Comparison of ENCODE assay signal across 9 mouse cellular contexts in the genomic region with DNA sequence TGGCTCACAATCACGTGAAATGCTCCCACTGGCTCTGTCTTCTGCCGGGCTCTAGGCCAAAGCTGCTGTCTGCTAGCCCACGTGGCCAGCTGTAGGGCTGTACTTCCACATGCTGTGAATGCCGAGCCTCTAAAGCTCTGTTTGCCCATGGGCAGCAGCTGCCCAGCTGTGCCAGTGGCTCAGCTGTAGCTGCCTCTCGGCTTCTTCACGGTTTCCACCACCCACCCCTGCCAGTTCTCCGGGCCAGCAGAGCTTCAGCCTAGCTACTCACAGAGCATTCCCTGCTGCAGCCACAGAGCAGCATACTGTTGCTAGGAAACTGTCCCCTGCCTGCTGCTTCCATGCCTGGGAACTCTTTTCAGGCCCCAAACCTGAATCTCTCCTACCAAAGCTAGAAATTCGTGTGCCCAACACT. TPM values are rescaled to one million over a fixed set of nuclear protein-coding genes. Genes with fewer than 3 reads are reported as not detected.
DNase-seq lines count a peak whose midpoint lies in the region; ATAC-seq lines count a peak whose summit lies in the region.
"Had no signal": no experiment of that assay in that cellular context is flagged by ENCODE, and none has a peak within 500 bp of the region (broad histone marks: within the 10 kb centered on the region; RNA-seq: fewer than 3 reads in every experiment).

No protein-coding gene starts in this region.

- H3K36me3 ChIP-seq in forebrain, embryonic 10.5 days (replicated peaks) = no peaks in the 10 kb centered on the region
- H3K36me3 ChIP-seq in heart, embryonic 13.5 days = no peaks in the 10 kb centered on the region

- H3K27me3 ChIP-seq in forebrain, embryonic 10.5 days (ENCODE audit: poor library complexity, severe bottlenecking) = no peaks in the 10 kb centered on the region; the same call in 1 of the 2 replicates
- H3K27me3 ChIP-seq in heart, embryonic 13.5 days (replicated peaks) = no peaks in the 10 kb centered on the region

- no peak for ATAC-seq in heart, embryonic 13.5 days (ENCODE audit: extremely low read depth, insufficient number of reproducible peaks, low FRiP score, low TSS enrichment)
- no peak for ATAC-seq in monocyte, adult 5-6 weeks (replicated peaks; ENCODE audit: insufficient number of reproducible peaks, low FRiP score, low TSS enrichment, poor library complexity, severe bottlenecking)

- whole genome bisulfite sequencing in forebrain, embryonic 10.5 days = 12% methylated on average over 8 of the region's 8 CpGs
- 13% methylated on average over 8 of the region's 8 CpGs for WGBS in heart, embryonic 13.5 days

- H3K4me3 ChIP-seq in forebrain, embryonic 10.5 days = peak overlapping the region; percentile 22; the same call in 1 of the 2 replicates
- no peak overlapping the region for H3K4me3 ChIP-seq in heart, embryonic 13.5 days

- H3K27ac ChIP-seq in forebrain, embryonic 10.5 days = peak overlapping the region; percentile 68
- H3K27ac ChIP-seq in heart, embryonic 13.5 days (replicated peaks) = no peak overlapping the region
- H3K27ac ChIP-seq: macrophage had no signal

- peak; percentile 22 to 28 for DNase-seq in adrenal gland, adult 18-20 months (ENCODE audit: low spot score in 2 of 2)
- DNase-seq in adrenal gland, postnatal 4 days (ENCODE audit: low spot score in 2 of 2) = no peak
- DNase-seq in forebrain, embryonic 10.5 days (ENCODE audit: extremely low spot score, low spot score) = peak; percentile 21
- DNase-seq in layer of hippocampus, adult 9-10 months (ENCODE audit: low spot score) = peak; percentile 40
- peak; percentile 61 for DNase-seq in lung, postnatal 36 days
- DNase-seq in right cerebral cortex, adult 18-20 months = peak; percentile 71

- peaks cover 9% of the 10 kb centered on the region for H3K4me1 ChIP-seq in forebrain, embryonic 10.5 days
- H3K4me1 ChIP-seq in heart, embryonic 13.5 days = peaks cover 10% of the 10 kb centered on the region

- H3K9me3 ChIP-seq in forebrain, embryonic 10.5 days = no peaks in the 10 kb centered on the region
- peaks cover 11% of the 10 kb centered on the region for H3K9me3 ChIP-seq in heart, embryonic 13.5 days

- H3K4me2 ChIP-seq in heart, embryonic 13.5 days = peak overlapping the region; percentile 55

- peak overlapping the region; percentile 48; the same call in 1 of the 2 replicates for H3K9ac ChIP-seq in heart, embryonic 13.5 days

RNA-seq across cellular contexts. Expression of a gene that starts 25.2 kb away (rescaled TPM):
- 10 to 100 TPM; 38.3 to 43.6 TPM for total RNA-seq in adrenal gland, adult 18-20 months (2021)
- total RNA-seq in adrenal gland, postnatal 4 days (2021) = 10 to 100 TPM; 74.9 to 76.9 TPM
- 9.3 and 11.9 TPM in 2 replicates for polyA plus RNA-seq in forebrain, embryonic 10.5 days (2016; fragmentation: Nextera tagmentation; extraction: Ambion mirVana)
- 6.8 and 8.4 TPM in 2 replicates for polyA plus RNA-seq in heart, embryonic 13.5 days (2015; fragmentation: Nextera tagmentation; extraction: Ambion mirVana)
- total RNA-seq in monocyte, adult 5-6 weeks (2017) = 70.1 to 101 TPM (median 79.0 TPM) in 3 replicates

RNA-seq across cellular contexts. Expression of a gene that starts 26.6 kb away (rescaled TPM):
- total RNA-seq in adrenal gland, adult 18-20 months (2021) = 100 to 1,000 TPM; 511 to 548 TPM
- total RNA-seq in adrenal gland, postnatal 4 days (2021) = 100 to 1,000 TPM; 720 TPM
- 762 and 795 TPM in 2 replicates for polyA plus RNA-seq in forebrain, embryonic 10.5 days (2016; fragmentation: Nextera tagmentation; extraction: Ambion mirVana)
- 492 and 539 TPM in 2 replicates for polyA plus RNA-seq in heart, embryonic 13.5 days (2015; fragmentation: Nextera tagmentation; extraction: Ambion mirVana)
- total RNA-seq in monocyte, adult 5-6 weeks (2017) = 1,253 to 1,571 TPM (median 1,557 TPM) in 3 replicates

RNA-seq across cellular contexts. Expression of a gene that starts 44.3 kb away (rescaled TPM):
- total RNA-seq in adrenal gland, adult 18-20 months (2021) = under 1 TPM; 0.19 to 0.46 TPM
- total RNA-seq in adrenal gland, postnatal 4 days (2021) = 1 to 10 TPM; 2.1 to 3.6 TPM
- polyA plus RNA-seq in forebrain, embryonic 10.5 days (2016; fragmentation: Nextera tagmentation; extraction: Ambion mirVana) = 0.75 and 0.97 TPM in 2 replicates
- polyA plus RNA-seq in heart, embryonic 13.5 days (2015; fragmentation: Nextera tagmentation; extraction: Ambion mirVana) = 0.45 and 0.84 TPM in 2 replicates
- total RNA-seq in monocyte, adult 5-6 weeks (2017) = 0.49 to 1.6 TPM in 2 of 3 replicates, not detected in the other
- polyA plus RNA-seq: macrophage had no signal

Comparison
In these comparisons a context has a peak if more than half of its experiments do, and no peak if none do; other contexts are left out.
1. DNase-seq: peak in adrenal gland, adult 18-20 months (2 of 2), forebrain, embryonic 10.5 days (single experiment), layer of hippocampus, adult 9-10 months (single experiment), lung, postnatal 36 days (single experiment) and right cerebral cortex, adult 18-20 months (single experiment); none in adrenal gland, postnatal 4 days (0 of 2).